Mouse (Mus musculus): ENCODE results near the gene Dnttip1. TPM values are rescaled to one million over a fixed set of nuclear protein-coding genes. Genes with fewer than 3 reads are reported as not detected.
A peak's percentile ranks its signal among the peaks of the same experiment; 100 is the strongest.

Dnttip1 gene
- 18.5 and 24.7 TPM in 2 replicates for total RNA-seq (2014; rRNA removed)
- polyA plus RNA-seq (2015; fragmentation: Nextera tagmentation; extraction: Ambion mirVana): 48.4 and 54.2 TPM in 2 replicates

GRCm38 (mm10) chr2:164745843-164746479, at the start of gene Dnttip1, which contains the start of gene Wfdc3:
Gene Dnttip1 (plus strand): TSS chr2:164745983.
Gene Wfdc3 (minus strand): TSS chr2:164745931.
- Histone ChIP-seq H3K4me3 (ENCODE audit: low read depth, low read length) (peak within 1 kb of the TSS; percentile 92), H3K4me1 (ENCODE audit: insufficient read depth, low read length) (peaks cover 9% of the 10 kb centered on the region; the same call in 1 of the 2 replicates), H3K4me2 (ENCODE audit: low read depth, low read length, poor library complexity, severe bottlenecking) (peak within 1 kb of the TSS; percentile 79), H3K9me3 (ENCODE audit: low read length) (no peaks in the 10 kb centered on the region), H3K27ac (ENCODE audit: low read depth, low read length) (peak within 1 kb of the TSS; percentile 73), H3K9ac (replicated peaks; ENCODE audit: low read length, poor library complexity, severe bottlenecking) (peak within 1 kb of the TSS; percentile 94), H3K27me3 (ENCODE audit: insufficient read depth, low read length) (no peaks in the 10 kb centered on the region; the same call in 1 of the 2 replicates), H3K36me3 (ENCODE audit: insufficient read depth, low read length) (peaks cover 4% of the 10 kb centered on the region; the same call in 1 of the 2 replicates)
- TF ChIP-seq CTCF (IDR thresholded peaks at IDR 0.05): no peak
- peak; percentile 86 for ATAC-seq (ENCODE audit: low FRiP score)
- WGBS: under 1% methylated on average over 66 of the region's 70 CpGs
- DNase-seq (ENCODE audit: low spot score): peak; percentile 95

- no peak within 1 kb of the TSS for H3K4me2 ChIP-seq (ENCODE audit: low read depth, low read length, poor library complexity, severe bottlenecking)
- H3K27me3 ChIP-seq (ENCODE audit: insufficient read depth, low read length): no peaks in the 10 kb centered on the region
- H3K9ac ChIP-seq (replicated peaks; ENCODE audit: low read length, poor library complexity, severe bottlenecking): no peak within 1 kb of the TSS
- H3K27ac ChIP-seq (ENCODE audit: low read depth, low read length): no peak within 1 kb of the TSS
- no peaks in the 10 kb centered on the region for H3K9me3 ChIP-seq (ENCODE audit: low read length)
- 68% methylated on average over 4 of the region's 4 CpGs for WGBS
- H3K4me3 ChIP-seq (ENCODE audit: low read depth, low read length): no peak within 1 kb of the TSS
- ATAC-seq (ENCODE audit: low FRiP score) (no peak), DNase-seq (ENCODE audit: low spot score) (no peak)
- no peak for TF ChIP-seq CTCF (IDR thresholded peaks at IDR 0.05)
- H3K36me3 ChIP-seq (ENCODE audit: insufficient read depth, low read length): no peaks in the 10 kb centered on the region
- no peaks in the 10 kb centered on the region for H3K4me1 ChIP-seq (ENCODE audit: insufficient read depth, low read length)
These were observed 47.6 kb upstream of the Dnttip1 start, which contains the start of gene Spint4 for GRCm38 (mm10) chr2:164698201-164698600. Gene Spint4 (plus strand): TSS chr2:164698501.

GRCm38 (mm10) chr2:164700959-164701358, 44.8 kb upstream of the Dnttip1 start:
- ATAC-seq (ENCODE audit: low FRiP score) (no peak), DNase-seq (ENCODE audit: low spot score) (no peak)
- Histone ChIP-seq H3K4me2 (ENCODE audit: low read depth, low read length, poor library complexity, severe bottlenecking) (no peak overlapping the region), H3K27ac (ENCODE audit: low read depth, low read length) (no peak overlapping the region), H3K9ac (replicated peaks; ENCODE audit: low read length, poor library complexity, severe bottlenecking) (no peak overlapping the region), H3K4me1 (ENCODE audit: insufficient read depth, low read length) (no peaks in the 10 kb centered on the region), H3K27me3 (ENCODE audit: insufficient read depth, low read length) (no peaks in the 10 kb centered on the region), H3K36me3 (ENCODE audit: insufficient read depth, low read length) (no peaks in the 10 kb centered on the region), H3K4me3 (ENCODE audit: low read depth, low read length) (no peak overlapping the region), H3K9me3 (ENCODE audit: low read length) (no peaks in the 10 kb centered on the region)
- WGBS: 80% methylated on average over 5 of the region's 5 CpGs
- TF ChIP-seq CTCF (IDR thresholded peaks at IDR 0.05): no peak

GRCm38 (mm10) chr2:164701761-164702160, 44.0 kb upstream of the Dnttip1 start:
- Histone ChIP-seq H3K27me3 (ENCODE audit: insufficient read depth, low read length) (no peaks in the 10 kb centered on the region), H3K4me1 (ENCODE audit: insufficient read depth, low read length) (no peaks in the 10 kb centered on the region), H3K36me3 (ENCODE audit: insufficient read depth, low read length) (no peaks in the 10 kb centered on the region), H3K4me3 (ENCODE audit: low read depth, low read length) (no peak overlapping the region), H3K4me2 (ENCODE audit: low read depth, low read length, poor library complexity, severe bottlenecking) (no peak overlapping the region), H3K9me3 (ENCODE audit: low read length) (no peaks in the 10 kb centered on the region), H3K9ac (replicated peaks; ENCODE audit: low read length, poor library complexity, severe bottlenecking) (no peak overlapping the region), H3K27ac (ENCODE audit: low read depth, low read length) (no peak overlapping the region)
- DNase-seq (ENCODE audit: low spot score) (no peak), ATAC-seq (ENCODE audit: low FRiP score) (no peak)
- WGBS: 95% methylated on average over 5 of the region's 5 CpGs
- no peak for TF ChIP-seq CTCF (IDR thresholded peaks at IDR 0.05)

GRCm38 (mm10) chr2:164704235-164704634, 41.5 kb upstream of the Dnttip1 start:
- no peak for TF ChIP-seq CTCF (IDR thresholded peaks at IDR 0.05)
- ATAC-seq (ENCODE audit: low FRiP score): no peak
- WGBS: 81% methylated on average over 5 of the region's 5 CpGs
- H3K36me3 ChIP-seq (ENCODE audit: insufficient read depth, low read length): no peaks in the 10 kb centered on the region
- DNase-seq (ENCODE audit: low spot score): no peak
- H3K9me3 ChIP-seq (ENCODE audit: low read length): no peaks in the 10 kb centered on the region
- H3K27me3 ChIP-seq (ENCODE audit: insufficient read depth, low read length): no peaks in the 10 kb centered on the region
- H3K27ac ChIP-seq (ENCODE audit: low read depth, low read length): no peak overlapping the region
- no peaks in the 10 kb centered on the region for H3K4me1 ChIP-seq (ENCODE audit: insufficient read depth, low read length)
- no peak overlapping the region for H3K4me3 ChIP-seq (ENCODE audit: low read depth, low read length)
- no peak overlapping the region for H3K9ac ChIP-seq (replicated peaks; ENCODE audit: low read length, poor library complexity, severe bottlenecking)
- no peak overlapping the region for H3K4me2 ChIP-seq (ENCODE audit: low read depth, low read length, poor library complexity, severe bottlenecking)

GRCm38 (mm10) chr2:164705328-164705727, 40.5 kb upstream of the Dnttip1 start:
- Histone ChIP-seq H3K27ac (ENCODE audit: low read depth, low read length) (no peak overlapping the region), H3K4me3 (ENCODE audit: low read depth, low read length) (no peak overlapping the region), H3K4me1 (ENCODE audit: insufficient read depth, low read length) (no peaks in the 10 kb centered on the region), H3K9ac (replicated peaks; ENCODE audit: low read length, poor library complexity, severe bottlenecking) (no peak overlapping the region), H3K36me3 (ENCODE audit: insufficient read depth, low read length) (no peaks in the 10 kb centered on the region), H3K9me3 (ENCODE audit: low read length) (no peaks in the 10 kb centered on the region), H3K27me3 (ENCODE audit: insufficient read depth, low read length) (no peaks in the 10 kb centered on the region), H3K4me2 (ENCODE audit: low read depth, low read length, poor library complexity, severe bottlenecking) (no peak overlapping the region)
- whole genome bisulfite sequencing: 88% methylated on average over 6 of the region's 6 CpGs
- no peak for ATAC-seq (ENCODE audit: low FRiP score)
- DNase-seq (ENCODE audit: low spot score): no peak
- TF ChIP-seq CTCF (IDR thresholded peaks at IDR 0.05): no peak
